Mouse (Mus musculus): ENCODE data around the gene Gmppb. TPM values are rescaled to one million over a fixed set of nuclear protein-coding genes. Genes with fewer than 3 reads are reported as not detected.
"Not testable (repeated sequence)": the region's sequence is repeated elsewhere in the genome, so short reads cannot be mapped to it uniquely, and the experiment has no call there.

Gmppb gene
- polyA plus RNA-seq (2017; shearing (Covaris generic)), result 10 to 100 TPM; 12.9 to 22.2 TPM

- ATAC-seq, result peak; percentile 93
Measured at GRCm38 (mm10) chr9:108049016-108049455, at the start of gene Gmppb. TSS of gene Gmppb (plus strand) at chr9:108049242.

GRCm38 (mm10) chr9:108001922-108002770, 46.9 kb upstream of the Gmppb start, which contains the start of gene Ip6k1:
TSS of gene Ip6k1 (plus strand) at chr9:108002501.
- ATAC-seq, result peak; percentile 99

- ATAC-seq, result peak; percentile 15
Measured at GRCm38 (mm10) chr9:108002778-108003530, 46.1 kb upstream of the Gmppb start.

- no peak for ATAC-seq
Measured at GRCm38 (mm10) chr9:108003531-108003890, 45.5 kb upstream of the Gmppb start.

GRCm38 (mm10) chr9:108008041-108008440, 41.0 kb upstream of the Gmppb start:
- ATAC-seq, result no peak

- ATAC-seq, result peak; percentile 69
Measured at GRCm38 (mm10) chr9:108010385-108010784, 38.7 kb upstream of the Gmppb start.

- not testable (repeated sequence) for ATAC-seq
Measured at GRCm38 (mm10) chr9:108013577-108013976, 35.5 kb upstream of the Gmppb start.

GRCm38 (mm10) chr9:108017127-108017526, 31.9 kb upstream of the Gmppb start:
- no peak for ATAC-seq

- ATAC-seq, result no peak
Measured at GRCm38 (mm10) chr9:108020741-108021140, 28.3 kb upstream of the Gmppb start.

DNA sequence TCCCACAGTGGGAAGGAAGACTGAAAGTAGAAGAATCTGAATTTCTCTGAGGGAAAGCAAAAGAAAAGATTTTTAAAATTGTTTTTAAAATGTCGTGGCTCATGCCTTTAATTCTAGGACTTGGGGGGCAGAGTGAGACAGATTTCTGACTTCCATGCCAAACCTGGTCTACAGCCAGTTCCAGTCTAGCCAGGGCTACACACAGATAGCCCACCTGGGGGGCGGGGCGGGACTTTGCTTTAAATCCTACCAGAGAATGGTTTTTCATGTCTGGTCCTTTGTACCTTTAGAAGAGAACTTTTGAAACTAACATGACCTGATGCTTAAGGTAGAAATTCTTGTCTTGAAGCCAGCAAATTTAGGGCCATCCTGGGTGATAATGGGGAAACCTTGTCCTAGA, 25.8 kb upstream of the Gmppb start:
- ATAC-seq, result no peak

DNA sequence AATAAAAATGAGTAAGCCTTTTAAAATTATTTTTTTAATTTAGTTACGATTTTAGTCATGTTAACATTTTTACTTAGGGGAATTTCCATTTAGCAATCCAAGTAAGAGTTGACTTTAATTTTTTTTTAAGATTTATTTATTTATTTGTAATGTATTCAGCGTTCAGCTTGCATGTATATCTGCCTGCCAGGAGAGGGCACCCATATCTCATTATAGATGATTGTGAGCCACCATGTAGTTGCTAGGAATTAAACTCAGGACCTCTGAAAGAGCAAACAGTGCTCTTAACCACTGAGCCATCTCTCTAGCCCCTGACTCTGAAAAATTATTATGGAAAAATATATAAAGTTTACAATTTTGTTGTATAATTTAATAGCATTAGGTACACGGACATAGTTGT, 22.5 kb upstream of the Gmppb start:
- no peak for ATAC-seq

DNA sequence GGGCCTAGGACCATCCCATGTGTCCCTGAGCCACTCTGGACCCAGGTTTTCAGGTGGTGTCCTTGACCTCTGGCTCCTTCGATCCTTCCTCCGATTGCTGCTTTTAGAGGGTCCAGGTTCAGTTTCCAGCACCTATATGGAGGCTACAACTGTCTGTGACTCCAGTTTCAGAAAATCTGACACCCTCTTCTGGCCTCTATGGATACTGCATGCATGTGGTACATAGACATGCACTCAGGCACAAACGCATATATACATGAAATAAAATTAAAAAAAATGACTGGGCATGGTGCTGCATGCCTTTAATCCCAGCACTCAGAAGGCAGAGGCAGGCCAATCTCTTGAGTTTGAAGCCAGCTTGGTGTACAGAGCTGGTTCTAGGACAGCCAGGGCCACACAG, 21.2 kb upstream of the Gmppb start:
- ATAC-seq, result no peak

GRCm38 (mm10) chr9:108032126-108032525, 16.9 kb upstream of the Gmppb start:
- ATAC-seq, result no peak

GRCm38 (mm10) chr9:108035331-108036156, 13.5 kb upstream of the Gmppb start:
- peak; percentile 81 for ATAC-seq

GRCm38 (mm10) chr9:108044751-108045492, 4.1 kb upstream of the Gmppb start:
- ATAC-seq, result no peak

DNA sequence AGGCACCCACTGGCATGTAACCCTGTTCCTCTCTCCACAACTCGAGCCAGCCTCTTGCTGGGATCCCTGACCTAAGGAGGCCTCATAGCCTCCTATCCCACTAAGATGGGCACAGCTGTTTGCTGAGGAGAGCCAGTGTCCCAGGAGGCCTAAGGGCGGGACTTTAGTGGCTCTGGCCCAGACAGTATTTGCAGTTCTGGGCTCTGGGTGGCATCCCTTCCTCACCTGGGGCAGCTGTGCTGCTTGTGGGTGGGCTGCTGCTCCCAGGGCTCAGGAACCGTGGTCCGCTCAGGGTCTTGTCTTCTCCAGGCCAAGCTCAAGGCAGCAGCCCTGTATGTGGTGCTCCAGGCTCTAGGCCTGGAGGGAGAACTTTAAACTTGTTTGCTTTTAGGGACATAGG, 2.5 kb upstream of the Gmppb start:
- no peak for ATAC-seq

- no peak for ATAC-seq
Measured at GRCm38 (mm10) chr9:108047601-108048565, 1.2 kb upstream of the Gmppb start.

DNA sequence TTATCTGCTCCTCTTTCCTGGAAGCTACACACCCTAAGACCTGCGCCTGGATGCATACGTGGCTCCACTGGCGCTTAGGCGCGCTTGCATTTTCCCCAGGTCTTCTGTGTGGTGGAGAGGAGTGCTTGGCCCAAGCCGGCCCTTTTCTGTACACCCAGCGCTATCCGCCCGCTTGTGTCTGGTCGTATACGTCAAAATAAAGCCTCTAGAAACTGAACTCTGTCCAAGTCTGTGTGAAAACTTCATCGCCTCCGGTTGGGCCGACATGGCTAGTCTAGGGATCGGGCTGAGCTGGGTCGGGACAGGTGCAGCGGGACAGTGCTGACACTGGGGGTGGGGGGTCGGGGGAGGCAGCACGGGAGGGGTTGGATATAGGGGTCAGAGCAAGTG, 481 bp upstream of the Gmppb start:
- no peak for ATAC-seq

DNA sequence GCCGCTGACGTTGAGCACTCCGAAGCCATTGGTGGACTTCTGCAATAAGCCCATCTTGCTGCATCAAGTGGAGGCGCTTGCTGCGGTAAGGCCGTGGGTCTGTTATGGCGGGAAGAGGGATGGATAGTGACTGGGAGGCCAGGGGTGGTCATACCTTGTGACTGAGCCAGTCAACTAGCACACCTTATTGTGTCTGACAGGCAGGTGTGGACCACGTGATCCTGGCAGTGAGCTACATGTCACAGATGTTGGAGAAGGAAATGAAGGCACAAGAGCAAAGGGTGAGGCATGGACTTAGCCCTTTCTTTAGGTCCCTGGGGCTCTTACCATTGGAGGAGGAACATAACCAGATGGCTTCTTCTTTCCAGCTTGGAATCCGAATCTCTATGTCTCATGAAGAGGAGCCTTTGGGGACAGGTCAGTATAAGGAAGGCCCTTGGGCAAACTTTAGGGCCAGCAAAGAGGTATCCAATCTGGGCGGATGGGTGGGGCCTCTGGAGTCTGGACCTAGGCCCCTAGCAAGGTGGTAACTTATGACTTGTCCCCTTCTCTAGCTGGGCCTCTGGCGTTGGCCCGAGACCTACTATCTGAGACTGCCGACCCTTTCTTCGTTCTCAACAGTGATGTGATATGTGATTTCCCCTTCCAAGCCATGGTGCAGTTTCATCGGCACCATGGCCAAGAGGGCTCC, 664 bp downstream of the Gmppb start:
- ATAC-seq, result no peak

Measured in activated CD4-positive, CD25-positive, alpha-beta regulatory T cell, adult 4 months (primary cell).